In the genomic region with DNA sequence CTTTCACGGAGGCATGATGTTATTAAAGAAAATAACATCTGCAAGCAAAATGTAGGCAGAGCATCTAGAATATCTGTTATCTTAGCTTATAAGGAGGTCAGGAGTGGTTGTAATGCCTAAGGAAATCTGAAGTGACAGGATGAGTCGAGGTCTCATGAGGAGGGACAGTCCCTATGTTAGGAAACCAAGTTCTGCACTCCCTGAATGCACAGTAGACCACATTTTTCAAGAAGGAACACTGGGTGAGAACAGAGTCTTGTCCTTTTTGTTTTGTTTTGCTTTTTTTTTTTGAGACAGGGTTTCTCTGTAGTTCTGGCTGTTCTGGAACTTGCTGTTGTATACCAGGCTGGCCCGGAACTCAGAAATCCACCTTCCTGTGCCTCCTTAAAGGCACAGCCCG, we compare ENCODE assay signal across 8 mouse cellular contexts. TPM values are rescaled to one million over a fixed set of nuclear protein-coding genes. Genes with fewer than 3 reads are reported as not detected.
DNase-seq lines count a peak whose midpoint lies in the region; ATAC-seq lines count a peak whose summit lies in the region.

No protein-coding gene starts in this region.

- 37% methylated on average over 4 of the region's 4 CpGs for WGBS in intestine, embryonic 14.5 days
- 48% methylated on average over 4 of the region's 4 CpGs for whole genome bisulfite sequencing in neural tube, embryonic 13.5 days

- peaks cover 9% of the 10 kb centered on the region for H3K4me1 ChIP-seq in brown adipose tissue, adult 24 weeks (ENCODE audit: control insufficient read depth, insufficient read depth, insufficient read length, low read length)
- peaks cover 4% of the 10 kb centered on the region; the same call in 1 of the 2 replicates for H3K4me1 ChIP-seq in intestine, embryonic 14.5 days (replicated peaks; ENCODE audit: control insufficient read depth, insufficient read depth, low read length)
- H3K4me1 ChIP-seq in neural tube, embryonic 13.5 days (replicated peaks), result peaks cover 37% of the 10 kb centered on the region

- peak overlapping the region; percentile 17 for H3K27ac ChIP-seq in brown adipose tissue, adult 24 weeks (replicated peaks; ENCODE audit: low read depth, low read length)
- H3K27ac ChIP-seq in intestine, embryonic 14.5 days (ENCODE audit: low read depth), result 0 out of 2 replicates have a peak overlapping the region, but pooled peaks have one; percentile 89
- peak overlapping the region; percentile 97 for H3K27ac ChIP-seq in neural tube, embryonic 13.5 days (replicated peaks)

- peak; percentile 17 to 23 for DNase-seq in kidney, postnatal 36 days
- DNase-seq in kidney, postnatal 25 days, result no peak
- no peak for DNase-seq in intestine, embryonic 14.5 days (ENCODE audit: low spot score)
- no peak for DNase-seq in thymus, postnatal 14 days
- DNase-seq in layer of hippocampus, adult 9-11 months, result no peak
- DNase-seq in left cerebral cortex, postnatal 10 days (ENCODE audit: extremely low spot score in 1 of 2, low spot score in 2 of 2), result no peak

- no peak for ATAC-seq in intestine, embryonic 14.5 days (replicated peaks; ENCODE audit: low FRiP score, low TSS enrichment, low read depth)
- no peak for ATAC-seq in neural tube, embryonic 13.5 days (ENCODE audit: low read depth)

- intact Hi-C loops in left cerebral cortex, postnatal 10 days (cut with DNase I), result loop anchor here (5.0 kb wide), 1 partner anchor 355 kb away; no protein-coding TSS in a partner anchor

- H3K9me3 ChIP-seq in intestine, embryonic 14.5 days (ENCODE audit: control insufficient read depth, low read length), result no peaks in the 10 kb centered on the region
- no peaks in the 10 kb centered on the region for H3K9me3 ChIP-seq in neural tube, embryonic 13.5 days

- H3K27me3 ChIP-seq in intestine, embryonic 14.5 days (replicated peaks; ENCODE audit: control insufficient read depth, insufficient read depth, low read length), result no peaks in the 10 kb centered on the region
- H3K27me3 ChIP-seq in neural tube, embryonic 13.5 days, result no peaks in the 10 kb centered on the region

- peak overlapping the region; percentile 85 for H3K9ac ChIP-seq in intestine, embryonic 14.5 days (ENCODE audit: low read length)
- H3K9ac ChIP-seq in neural tube, embryonic 13.5 days, result peak overlapping the region; percentile 97

- peak overlapping the region; percentile 96 for H3K4me3 ChIP-seq in brown adipose tissue, adult 24 weeks (ENCODE audit: insufficient read depth, low read depth, low read length)
- peak overlapping the region; percentile 66 for H3K4me3 ChIP-seq in intestine, embryonic 14.5 days (ENCODE audit: low read depth, low read length)
- peak overlapping the region; percentile 91 for H3K4me3 ChIP-seq in neural tube, embryonic 13.5 days

- H3K4me2 ChIP-seq in intestine, embryonic 14.5 days (ENCODE audit: low read length), result peak overlapping the region; percentile 81
- H3K4me2 ChIP-seq in neural tube, embryonic 13.5 days, result peak overlapping the region; percentile 78

- no peaks in the 10 kb centered on the region for H3K36me3 ChIP-seq in intestine, embryonic 14.5 days (ENCODE audit: control insufficient read depth, insufficient read depth, low read length)
- no peaks in the 10 kb centered on the region for H3K36me3 ChIP-seq in neural tube, embryonic 13.5 days

RNA-seq across cellular contexts. Expression of a gene that starts 1.7 kb away (rescaled TPM):
- polyA plus RNA-seq in brown adipose tissue, adult 24 weeks (2012; ENCODE audit: insufficient read depth, insufficient read length, missing spikeins), result 15.4 and 17.3 TPM in 2 replicates
- 47.3 and 52.5 TPM in 2 replicates for polyA plus RNA-seq in intestine, embryonic 14.5 days (2014; fragmentation: Nextera tagmentation; extraction: Ambion mirVana)
- polyA plus RNA-seq in neural tube, embryonic 13.5 days (2015; fragmentation: Nextera tagmentation; extraction: Ambion mirVana), result 50.2 and 54.0 TPM in 2 replicates
- total RNA-seq in left cerebral cortex, postnatal 10 days (2021), result 10 to 100 TPM; 86.2 to 99.7 TPM

Comparison
In these comparisons a context has a peak if more than half of its experiments do, and no peak if none do; other contexts are left out.
1. DNase-seq: peak in kidney, postnatal 36 days (2 of 2); none in kidney, postnatal 25 days (0 of 2), intestine, embryonic 14.5 days (single experiment), thymus, postnatal 14 days (single experiment), layer of hippocampus, adult 9-11 months (single experiment) and left cerebral cortex, postnatal 10 days (0 of 2).
2. H3K27ac ChIP-seq: peak in every context shown above with its lines; median percentile 97 in neural tube, embryonic 13.5 days; 89 in intestine, embryonic 14.5 days; 17 in brown adipose tissue, adult 24 weeks.
3. Peak in every context shown above with its lines, with median percentiles within 50 percentile points of each other: H3K4me3 ChIP-seq.